Mouse (Mus musculus) 416B (cell line): ENCODE measurements around the gene Dbp.
"Not testable (repeated sequence)": the region's sequence is repeated elsewhere in the genome, so short reads cannot be mapped to it uniquely, and the experiment has no call there.

Source experiments
- DNase-seq: peaks from one replicate; pipeline ENCODE4 v3.0.0; 2011; ENCODE audit warnings: low read depth

The Dbp gene

GRCm38 (mm10) chr7:45704730-45705442 lies at the start of gene Dbp:
Gene Dbp (plus strand): TSS chr7:45705088.
- DNase-seq: peak; percentile 100

- peak; percentile 72 for DNase-seq
Observed at GRCm38 (mm10) chr7:45660746-45661478, 44.0 kb upstream of the Dbp start.

DNA sequence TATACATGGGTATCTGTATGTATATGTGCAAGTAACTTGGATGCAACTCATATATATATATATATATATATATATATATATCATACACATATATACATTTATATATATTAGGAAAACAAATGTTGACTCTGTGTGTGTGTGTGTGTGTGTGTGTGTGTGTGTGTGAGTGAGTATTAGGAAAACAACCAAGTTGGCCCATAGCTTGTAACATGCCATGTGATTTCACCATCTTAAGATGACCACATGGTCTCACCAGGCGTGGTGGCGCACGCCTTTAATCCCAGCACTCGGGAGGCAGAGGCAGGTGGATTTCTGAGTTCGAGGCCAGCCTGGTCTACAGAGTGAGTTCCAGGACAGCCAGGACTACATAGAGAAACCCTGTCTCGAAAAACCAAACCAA lies 43.2 kb upstream of the Dbp start:
- not testable (repeated sequence) for DNase-seq

DNA sequence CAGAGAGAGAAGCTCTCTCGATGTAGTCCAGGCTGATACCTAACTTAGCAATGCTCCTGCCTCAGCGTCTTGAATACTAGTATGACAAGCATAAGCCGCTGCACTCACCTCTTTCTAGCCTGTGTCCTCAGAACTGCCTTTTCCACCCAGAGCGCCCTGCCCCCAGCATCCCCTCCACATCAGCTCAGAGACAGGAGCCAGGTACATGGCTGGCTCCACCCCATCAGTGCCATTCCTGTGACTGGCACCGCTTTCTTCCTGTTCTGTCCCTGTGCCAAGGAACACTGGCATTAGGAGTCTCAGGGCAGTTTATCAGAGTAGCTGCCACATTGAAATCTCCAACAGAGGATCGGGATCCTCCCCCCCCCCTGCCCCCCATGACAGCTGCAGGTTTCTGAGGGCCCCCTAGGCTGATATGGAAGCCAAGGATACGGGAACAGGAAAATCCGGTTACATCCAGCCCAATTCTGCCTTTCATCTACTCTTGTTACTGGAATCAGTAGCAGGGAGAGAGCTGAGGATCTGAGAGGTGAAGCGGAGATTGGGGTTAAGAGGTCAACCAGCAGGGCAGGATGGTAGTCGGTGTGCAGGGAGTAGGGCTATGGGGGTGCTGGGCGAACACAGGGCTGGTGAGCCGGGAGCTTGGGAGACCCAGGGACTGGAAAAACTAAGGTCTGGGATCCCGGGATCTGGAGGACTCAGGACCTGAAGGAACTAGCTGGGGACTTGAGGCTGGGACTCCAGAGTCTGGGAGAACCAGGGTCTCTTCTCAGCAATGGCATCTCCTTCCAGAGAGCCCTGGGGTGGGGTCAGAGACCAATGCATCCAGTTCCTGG lies 39.4 kb upstream of the Dbp start:
- no peak for DNase-seq

DNA sequence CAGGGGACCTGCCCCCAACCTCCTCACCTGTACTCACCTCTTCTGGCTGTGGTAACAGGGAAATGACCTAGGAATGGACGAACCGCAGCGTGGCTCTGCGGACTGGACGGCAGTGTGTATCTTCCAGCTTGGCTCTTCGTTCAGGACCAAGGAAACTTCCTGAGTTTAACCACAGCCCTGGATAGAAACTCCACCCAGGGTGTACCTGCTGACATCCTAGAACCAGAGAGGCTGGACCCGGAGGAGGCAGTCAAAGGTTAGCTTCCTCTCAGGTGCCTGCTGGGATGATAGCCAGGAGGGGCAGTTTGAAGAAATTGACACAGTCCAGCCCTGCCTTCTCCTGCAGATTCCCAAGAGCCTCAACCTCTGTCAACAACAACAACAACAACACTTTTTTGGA lies 38.7 kb upstream of the Dbp start, which contains the start of gene Fut2:
Gene Fut2, minus strand, starts transcription at position 234 of the 400 bp plus-strand sequence.
- no peak for DNase-seq

DNA sequence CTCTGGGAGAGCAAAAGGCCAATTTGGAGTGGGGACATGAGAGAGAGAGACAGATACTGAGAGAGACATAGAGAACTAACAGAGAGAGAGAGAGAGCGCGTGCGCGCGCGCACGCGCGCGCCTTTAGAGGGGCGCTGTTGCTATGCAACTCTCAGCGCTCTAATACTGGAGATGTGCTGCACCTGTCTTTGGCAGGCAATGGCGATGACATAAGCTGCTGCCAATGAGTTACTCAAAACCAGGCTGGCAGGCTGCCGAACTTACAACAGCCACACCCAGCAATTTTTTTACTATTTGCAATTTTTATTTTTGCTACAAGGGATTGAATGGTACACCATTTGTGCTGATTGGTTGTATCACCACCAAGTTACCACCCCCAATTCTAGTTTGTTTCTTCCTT lies 37.1 kb upstream of the Dbp start:
- DNase-seq: no peak

DNA sequence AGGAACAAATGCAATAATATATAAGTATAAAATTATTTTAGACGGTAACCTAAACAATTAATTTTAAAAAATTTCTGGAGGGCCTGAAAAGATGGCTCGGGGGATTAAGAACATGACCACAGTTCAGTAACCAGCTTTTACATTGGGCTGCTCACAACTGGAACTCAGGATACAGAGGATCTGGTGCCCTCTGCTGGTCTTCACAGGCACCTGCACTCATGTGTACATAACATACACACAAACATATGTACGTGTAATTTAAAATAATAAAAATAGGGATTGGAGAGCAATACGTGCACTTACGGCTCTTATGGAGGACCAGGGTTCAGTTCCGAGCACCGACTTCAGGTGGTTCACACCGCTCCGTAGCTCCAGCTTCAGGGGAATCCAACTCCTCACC lies 36.0 kb upstream of the Dbp start:
- DNase-seq: peak; percentile 67

DNA sequence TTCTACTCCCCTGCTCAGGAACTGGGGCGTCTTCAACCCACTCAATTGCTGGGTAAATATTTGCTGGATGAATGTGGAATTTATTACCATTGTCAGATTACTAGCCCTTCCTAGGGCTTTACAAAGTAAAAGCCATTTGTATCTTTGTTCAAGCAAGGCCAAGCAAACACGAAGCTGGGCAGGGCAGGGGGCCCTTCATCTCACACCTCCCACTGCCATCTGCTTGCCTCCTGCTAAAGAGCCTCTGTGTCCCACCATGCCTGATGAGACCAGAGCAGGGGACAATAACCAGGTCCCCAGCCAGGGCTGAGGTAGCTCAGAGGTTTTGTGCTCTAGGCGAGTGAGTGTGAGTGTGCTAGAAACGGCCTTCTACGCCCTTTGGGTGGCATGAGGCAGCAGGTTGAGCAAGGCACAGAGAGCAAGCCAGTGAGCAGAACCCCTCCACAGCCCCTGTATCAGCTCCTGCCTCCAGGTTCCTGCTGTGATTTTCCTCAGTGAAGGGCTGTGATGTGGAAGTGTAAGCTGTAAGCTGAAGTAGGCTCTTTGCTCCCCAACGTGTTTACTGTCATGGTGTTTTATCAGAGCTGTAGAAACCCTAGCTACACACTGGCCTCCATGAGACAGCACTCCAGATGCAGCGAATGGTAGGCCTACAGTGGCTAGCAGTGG lies 27.1 kb upstream of the Dbp start:
- no peak for DNase-seq

GRCm38 (mm10) chr7:45678513-45678912 lies 26.4 kb upstream of the Dbp start:
- DNase-seq: no peak

DNA sequence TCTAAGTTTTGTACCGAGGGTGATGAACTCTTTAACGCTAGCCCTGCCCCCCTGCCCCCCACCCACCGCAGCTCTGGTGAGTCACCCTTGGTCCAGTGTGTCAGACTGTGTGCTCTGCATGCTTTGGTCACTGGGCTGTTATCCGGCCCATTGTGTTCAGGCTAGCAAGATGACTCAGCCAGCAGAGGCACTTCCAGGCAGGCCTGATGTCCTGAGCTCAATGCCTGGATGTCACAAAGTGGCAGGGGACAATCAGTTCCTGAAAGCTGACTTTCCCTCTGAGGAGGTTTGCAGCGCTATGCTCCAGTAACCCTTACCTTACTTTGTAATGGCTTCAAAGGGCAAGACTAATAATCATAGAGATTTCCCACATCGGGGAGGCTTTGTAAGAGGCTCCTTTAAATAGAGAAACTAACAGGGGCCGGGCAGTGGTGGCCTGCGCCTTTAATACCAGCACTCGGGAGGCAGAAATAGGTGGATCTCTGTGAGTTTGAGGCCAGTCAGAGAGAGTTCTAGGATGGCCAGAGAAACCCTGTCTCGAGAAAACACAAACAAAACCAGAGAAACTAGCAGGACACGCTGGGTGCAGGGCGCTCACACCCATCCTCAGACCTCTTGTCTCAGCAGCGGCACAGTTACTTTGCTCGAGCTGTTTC lies 24.8 kb upstream of the Dbp start:
- peak; percentile 95 for DNase-seq

DNA sequence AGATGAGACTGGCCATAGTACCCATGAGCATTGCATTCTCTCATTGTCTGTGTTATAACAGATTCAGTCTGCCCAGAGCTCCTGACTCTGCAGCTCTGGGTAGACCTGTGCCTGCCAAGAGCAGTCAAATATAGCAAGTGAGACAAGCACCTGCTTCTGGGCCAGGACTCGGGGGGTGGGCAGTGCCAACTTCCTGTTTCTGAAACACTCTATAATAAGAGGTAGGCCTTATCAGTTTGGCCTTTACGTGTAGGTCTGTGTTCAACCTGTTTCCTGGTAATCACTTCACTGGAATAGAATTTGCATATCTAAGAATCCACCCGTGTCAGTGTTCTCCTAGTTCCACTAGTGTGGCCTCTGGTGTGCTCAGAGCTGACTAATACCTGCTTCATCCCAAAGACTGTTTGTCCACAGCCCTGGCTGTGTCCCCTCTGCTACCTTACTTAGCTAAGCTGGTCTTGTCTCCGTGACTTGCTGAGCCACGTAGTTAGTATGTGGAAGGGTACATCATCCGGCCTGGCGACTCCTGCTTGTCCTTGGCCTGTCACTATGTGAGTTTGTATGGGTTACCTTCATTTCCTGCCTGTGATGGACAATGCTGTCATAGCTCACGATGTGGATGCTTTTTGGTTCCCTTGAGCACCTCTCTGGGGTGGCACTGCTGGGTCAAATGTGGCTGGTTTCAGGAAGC lies 23.7 kb upstream of the Dbp start:
- DNase-seq: peak; percentile 60

GRCm38 (mm10) chr7:45682144-45683126 lies 22.5 kb upstream of the Dbp start:
- peak; percentile 92 for DNase-seq

DNA sequence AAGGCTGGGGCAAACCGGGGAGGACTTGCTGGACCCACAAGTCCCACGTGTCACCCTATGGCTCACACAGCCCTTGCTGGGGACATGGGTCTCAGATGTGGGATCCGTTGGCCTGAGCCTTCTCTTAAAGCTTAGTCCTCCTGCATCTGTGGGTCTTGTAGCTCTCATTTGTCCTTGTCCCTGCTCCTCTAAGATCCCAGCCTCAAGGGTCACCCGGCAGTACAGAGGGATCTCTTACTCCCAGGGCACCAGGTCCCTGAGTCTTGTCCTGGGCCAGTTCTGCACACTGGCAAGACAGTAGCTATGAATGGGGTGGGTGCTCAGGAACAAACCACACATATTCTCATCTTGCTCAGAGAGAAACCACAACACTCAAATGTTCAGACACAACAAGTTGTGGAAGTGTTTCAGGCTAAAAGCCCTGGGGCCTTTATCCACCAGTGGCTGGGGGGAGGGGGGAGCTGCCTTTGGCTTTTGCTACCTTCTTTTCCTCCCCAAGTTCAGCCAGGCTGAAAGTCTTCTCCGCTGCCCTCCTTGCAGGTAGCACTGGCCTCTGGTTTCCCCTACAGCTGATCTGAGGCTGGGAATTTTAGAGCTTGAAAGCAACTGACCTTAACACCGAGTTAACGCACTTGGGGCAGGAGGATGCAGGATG lies 21.4 kb upstream of the Dbp start, which contains the start of gene Ntn5:
Gene Ntn5, plus strand, starts transcription at position 627 of the 655 bp plus-strand sequence.
- DNase-seq: no peak

- no peak for DNase-seq
Observed at GRCm38 (mm10) chr7:45685811-45686210, 19.1 kb upstream of the Dbp start.

DNA sequence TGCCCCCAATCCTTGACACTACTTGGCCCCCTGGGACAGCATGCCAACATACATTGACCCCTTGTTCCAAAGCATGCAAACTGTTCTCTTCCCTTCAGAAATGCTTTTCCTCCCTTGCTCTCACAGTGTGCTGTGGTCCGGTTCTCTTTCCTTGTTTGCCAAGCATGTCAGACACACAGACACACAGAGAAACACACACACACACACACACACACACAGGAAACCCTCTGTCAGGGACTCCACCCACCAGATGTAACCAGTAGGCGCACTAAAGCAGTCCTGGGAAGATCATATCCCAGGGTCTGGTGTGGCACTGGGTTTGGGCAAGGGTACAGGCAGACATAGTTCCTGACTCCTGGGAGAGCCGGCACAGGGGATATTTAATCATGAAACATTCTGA lies 18.0 kb upstream of the Dbp start:
- DNase-seq: no peak

DNA sequence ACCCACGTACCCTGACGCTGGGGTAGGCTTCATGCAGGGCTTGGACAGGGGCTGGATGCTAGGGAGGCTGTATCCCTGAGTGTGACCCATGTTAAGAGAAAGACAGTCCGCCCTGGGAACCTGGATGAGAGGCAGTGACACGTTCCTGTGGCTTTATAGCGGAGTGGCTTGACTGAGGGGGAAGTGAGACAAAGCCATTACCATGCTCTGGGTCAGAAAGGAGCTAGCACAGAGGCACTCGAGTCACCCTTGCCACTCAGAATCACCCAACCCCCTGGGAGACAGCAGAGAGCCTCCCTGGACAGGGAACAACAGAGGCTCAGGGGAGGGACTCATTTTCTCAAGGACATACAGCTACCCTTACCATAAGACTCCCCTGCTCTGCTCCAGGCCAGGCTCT lies 15.8 kb upstream of the Dbp start:
- no peak for DNase-seq

GRCm38 (mm10) chr7:45689800-45690199 lies 15.1 kb upstream of the Dbp start:
- no peak for DNase-seq

- no peak for DNase-seq
Observed at GRCm38 (mm10) chr7:45692364-45692763, 12.5 kb upstream of the Dbp start.
